Mouse (Mus musculus) gastrocnemius, adult 18-20 months (tissue): Measurements from ENCODE around the gene Ldlrad3. TPM values are rescaled to one million over a fixed set of nuclear protein-coding genes. Genes with fewer than 3 reads are reported as not detected.

Experiments used
- DNase-seq: peaks from one replicate; pipeline ENCODE4 v3.0.0; 2021; ENCODE audit warnings: low spot score
- total RNA-seq, 2 experiments: library from RNA; stranded (reverse); gene quantifications; 2 replicates each; pipeline ENCODE4 v1.2.3; 2021

Ldlrad3 gene
- total RNA-seq, 2 experiments from 2014 or later, result 2.9 to 4.9 TPM

GRCm38 (mm10) chr2:102003776-102004264 lies 182.4 kb downstream of the Ldlrad3 start:
- DNase-seq, result no peak

- no peak for DNase-seq
Measured at GRCm38 (mm10) chr2:102002974-102003775, 183.0 kb downstream of the Ldlrad3 start.

DNA sequence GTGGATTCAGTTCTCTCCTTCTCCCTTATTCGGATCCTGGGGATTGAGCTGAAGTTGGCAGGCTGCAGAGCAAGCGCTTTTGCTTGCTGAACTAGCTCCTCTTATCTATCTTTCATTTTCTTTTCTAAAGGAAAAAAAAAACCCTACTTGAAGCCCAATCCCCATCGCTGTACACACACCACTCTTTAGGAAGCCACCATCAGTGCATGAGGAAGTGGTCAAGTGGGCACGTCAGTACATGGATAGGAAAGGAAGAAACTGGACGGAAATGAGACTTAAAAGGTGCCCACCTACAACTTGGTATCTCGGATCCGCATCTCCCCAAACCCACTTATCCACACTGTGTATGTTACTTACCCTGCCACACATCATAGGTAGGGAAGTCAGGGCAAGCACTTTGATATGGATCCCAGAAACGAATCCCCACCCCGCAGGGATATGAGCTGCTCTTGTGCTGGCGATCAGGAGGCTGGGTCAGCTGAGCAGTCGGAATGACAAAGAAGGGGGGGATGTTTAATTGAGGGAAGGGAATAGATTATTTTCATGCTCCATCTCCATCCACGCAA lies 183.7 kb downstream of the Ldlrad3 start:
- DNase-seq, result no peak

- DNase-seq, result no peak
Measured at GRCm38 (mm10) chr2:102001661-102002060, 184.5 kb downstream of the Ldlrad3 start.

- no peak for DNase-seq
Measured at GRCm38 (mm10) chr2:101998911-101999572, 187.1 kb downstream of the Ldlrad3 start.

DNA sequence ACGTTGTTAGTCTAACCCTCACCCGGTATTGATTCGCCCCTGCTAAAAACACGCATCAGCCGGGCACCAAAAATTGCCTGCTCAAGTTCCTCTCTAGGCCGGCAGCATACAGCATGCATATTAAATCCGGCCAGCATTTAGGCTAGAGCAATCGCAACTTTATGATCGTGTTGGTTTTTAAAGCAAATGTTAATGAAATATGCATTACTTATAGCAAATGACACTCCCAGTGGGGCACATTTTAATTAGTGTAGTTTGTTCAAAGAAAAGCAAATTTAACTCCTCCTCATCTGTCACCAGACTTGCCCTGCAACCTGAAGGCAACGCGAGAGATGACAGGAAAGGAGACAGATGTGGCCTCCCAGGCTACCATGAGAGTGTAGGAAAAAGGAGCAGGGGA lies 189.2 kb downstream of the Ldlrad3 start:
- no peak for DNase-seq

GRCm38 (mm10) chr2:101992574-101993310 lies 193.4 kb downstream of the Ldlrad3 start:
- DNase-seq, result no peak

DNA sequence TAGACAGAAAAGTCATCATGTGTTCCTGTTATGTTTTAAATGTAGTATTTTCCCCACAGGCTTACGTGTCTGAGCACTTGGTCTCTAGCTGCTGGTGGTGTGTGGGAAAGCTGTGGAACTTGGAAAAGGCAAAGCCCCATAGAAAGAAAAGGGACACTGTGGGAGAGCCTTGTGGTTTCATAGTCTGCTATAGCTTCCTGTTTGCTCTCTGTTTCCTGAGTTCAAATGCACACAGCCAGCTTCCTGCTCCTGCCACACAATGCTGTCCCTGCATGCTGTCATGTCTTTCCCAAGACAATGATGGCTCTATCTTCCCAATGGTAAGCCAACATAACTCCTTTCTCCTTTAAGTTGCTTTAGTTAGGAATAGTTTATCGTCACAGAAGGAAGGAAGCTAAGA lies 194.5 kb downstream of the Ldlrad3 start:
- DNase-seq, result no peak

DNA sequence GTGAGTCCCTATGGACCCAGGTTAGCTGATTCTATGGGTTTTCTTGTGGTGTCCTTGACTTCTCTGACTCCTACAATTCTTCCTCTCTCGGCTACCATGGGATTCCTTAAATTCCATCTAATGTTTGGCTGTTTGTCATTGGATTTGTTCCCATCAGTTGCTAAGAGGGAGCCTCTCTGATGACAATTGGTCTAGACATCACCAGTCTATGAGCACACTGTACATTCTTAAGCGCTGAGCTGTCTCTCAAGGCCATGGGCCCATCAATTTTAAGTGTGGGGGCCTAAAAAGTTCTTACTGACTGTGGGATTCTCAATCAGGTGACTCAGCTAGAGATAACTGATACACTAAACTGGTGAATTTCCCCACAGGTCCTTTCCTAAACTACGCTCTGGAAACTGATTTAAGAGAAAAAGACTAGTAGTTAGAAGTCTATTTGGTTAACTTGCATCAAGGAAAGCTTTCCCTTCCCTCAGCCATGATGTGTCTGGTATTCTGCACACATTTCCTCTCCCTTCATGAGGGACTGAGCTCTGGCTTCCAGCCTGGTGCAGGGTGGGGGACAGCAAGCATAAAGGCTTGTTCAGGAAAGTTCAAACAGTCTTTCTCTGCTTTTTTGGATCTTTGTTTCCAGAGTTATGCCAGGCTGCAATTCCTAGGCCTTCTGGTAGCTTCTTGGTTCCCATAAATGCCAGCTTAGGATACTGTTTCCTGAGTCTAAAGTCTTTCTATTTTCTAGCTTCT lies 199.7 kb downstream of the Ldlrad3 start:
- DNase-seq, result no peak

DNA sequence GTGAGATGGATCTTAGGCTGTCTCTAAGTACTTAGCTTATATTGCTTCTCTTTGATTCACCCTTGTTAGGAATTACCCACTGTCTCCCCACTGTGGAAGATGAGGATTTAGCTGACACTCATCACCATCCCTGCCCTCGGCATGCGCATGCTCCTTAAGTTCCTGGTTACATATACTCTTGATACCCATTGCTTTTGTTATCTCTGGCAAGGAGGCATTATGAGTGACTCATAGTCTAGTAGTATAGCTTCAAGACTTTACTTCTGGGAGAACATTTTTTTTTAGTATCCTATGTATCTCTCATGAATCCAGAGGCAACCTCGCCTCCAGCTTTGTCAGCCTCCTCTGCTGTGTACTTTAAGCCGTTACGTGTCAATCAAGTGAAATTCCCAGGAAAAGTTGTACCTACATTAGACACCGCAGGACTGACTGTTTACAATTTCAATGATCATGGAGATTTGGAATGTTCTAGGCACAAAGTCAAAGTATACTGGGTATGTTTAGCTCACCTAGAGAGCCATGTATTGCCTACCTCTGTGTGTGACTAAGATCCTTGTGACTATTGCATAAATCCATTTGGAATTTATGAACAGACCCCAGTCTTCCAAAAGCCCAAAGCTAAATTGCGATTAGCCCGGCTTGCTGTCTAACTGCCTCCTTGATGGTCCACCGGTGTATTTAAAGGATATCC lies 202.2 kb downstream of the Ldlrad3 start:
- DNase-seq, result no peak

GRCm38 (mm10) chr2:101983082-101983852 lies 202.9 kb downstream of the Ldlrad3 start:
- DNase-seq, result no peak

DNA sequence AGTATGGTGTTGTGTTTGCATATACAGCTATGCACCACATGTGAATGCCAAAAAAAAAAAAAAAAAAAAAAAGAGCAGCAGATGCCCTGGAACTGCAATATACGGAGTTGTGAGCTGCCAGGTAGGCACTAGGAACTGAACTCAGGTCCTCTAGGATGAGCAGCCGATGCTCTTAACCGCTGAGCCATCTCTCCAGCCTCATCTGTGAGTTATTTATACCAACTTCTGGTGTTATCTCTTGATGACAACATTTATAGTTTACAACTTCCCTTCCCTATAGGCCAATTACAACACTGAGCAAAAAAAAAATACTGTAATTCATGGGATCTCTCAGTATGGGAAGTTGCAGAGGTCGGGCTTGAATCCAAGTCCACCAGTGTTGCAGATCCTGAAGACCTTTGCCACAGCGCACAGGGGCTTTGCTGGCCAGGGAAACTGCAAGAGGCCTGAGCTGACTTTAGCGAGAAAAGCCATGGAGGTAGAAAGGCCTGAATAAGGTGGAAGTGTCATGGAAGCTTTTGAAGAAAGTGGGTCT lies 204.2 kb downstream of the Ldlrad3 start:
- DNase-seq, result no peak

- no peak for DNase-seq
Measured at GRCm38 (mm10) chr2:101981211-101981610, 205.0 kb downstream of the Ldlrad3 start.

GRCm38 (mm10) chr2:101980456-101980947 lies 205.7 kb downstream of the Ldlrad3 start:
- DNase-seq, result no peak

- no peak for DNase-seq
Measured at GRCm38 (mm10) chr2:101978534-101979525, 207.4 kb downstream of the Ldlrad3 start.

DNA sequence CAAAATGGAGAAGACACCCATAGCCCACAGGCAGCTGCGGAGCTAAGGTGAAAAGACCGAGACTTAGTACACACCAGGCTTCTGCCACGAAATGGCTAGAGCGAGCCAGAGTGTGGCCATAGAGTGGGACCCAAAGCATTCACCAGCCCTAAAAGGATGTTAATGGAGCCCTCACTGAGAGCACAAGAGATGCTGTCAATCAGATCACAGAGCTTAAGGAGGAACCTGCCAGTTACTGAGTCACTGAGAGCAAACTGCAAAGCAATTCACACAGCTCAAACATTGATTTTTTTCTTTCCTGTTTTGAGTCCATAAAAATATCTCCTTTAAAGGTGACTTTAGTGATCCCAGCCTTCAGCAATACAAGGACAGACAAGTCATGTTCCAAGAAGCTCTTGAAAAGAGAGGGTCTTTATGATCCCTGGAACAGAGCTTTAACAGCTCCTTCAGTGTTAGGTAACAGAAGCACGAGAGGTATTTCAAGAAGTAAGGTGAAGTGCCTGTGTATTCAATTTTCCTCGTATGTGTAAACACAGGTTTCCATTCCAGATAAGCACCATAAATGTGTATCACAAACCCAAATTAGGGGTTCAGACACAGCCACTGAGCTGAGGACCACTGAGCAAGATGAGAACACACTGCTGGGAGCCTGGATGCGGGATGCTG lies 209.7 kb downstream of the Ldlrad3 start:
- DNase-seq, result no peak

- no peak for DNase-seq
Measured at GRCm38 (mm10) chr2:101973810-101974209, 212.4 kb downstream of the Ldlrad3 start.
